Mouse (Mus musculus) hindbrain, embryonic 15.5 days (tissue): ENCODE results near the gene Scyl2. TPM values are rescaled to one million over a fixed set of nuclear protein-coding genes. Genes with fewer than 3 reads are reported as not detected.
A peak's percentile ranks its signal among the peaks of the same experiment; 100 is the strongest.

Source experiments
- ATAC-seq: fragments of 200-750 bp; cut with Nextera tagmentation; 2 replicates; pipeline ENCODE4 v1.8.0; 2017; ENCODE audit warnings: low read depth, moderate number of reproducible peaks, moderate TSS enrichment; ENCODE audit not compliant: low FRiP score
- H3K27ac ChIP-seq: fragments of 300-500 bp; sonication (generic); replicated peaks from 2 replicates; pipeline ENCODE4 v1.5.1; 2015; ENCODE audit warnings: mild to moderate bottlenecking, inconsistent platforms
- H3K27me3 ChIP-seq: fragments of 300-500 bp; sonication (generic); 2 replicates; pipeline ENCODE4 v1.6.1; 2015; ENCODE audit warnings: control low read depth, inconsistent platforms
- H3K36me3 ChIP-seq: fragments of 300-500 bp; sonication (generic); 2 replicates; pipeline ENCODE4 v1.6.1; 2015; ENCODE audit warnings: control low read depth, inconsistent platforms
- H3K4me1 ChIP-seq: fragments of 300-500 bp; sonication (generic); replicated peaks from 2 replicates; pipeline ENCODE4 v1.6.1; 2015; ENCODE audit warnings: control low read depth, inconsistent platforms
- H3K4me2 ChIP-seq: fragments of 300-500 bp; sonication (generic); 2 replicates; pipeline ENCODE4 v1.6.1; 2015; ENCODE audit warnings: moderate library complexity, mild to moderate bottlenecking, inconsistent platforms
- H3K4me3 ChIP-seq: fragments of 300-500 bp; sonication (generic); 2 replicates; pipeline ENCODE4 v1.5.1; 2015; ENCODE audit warnings: mild to moderate bottlenecking, inconsistent platforms
- H3K9ac ChIP-seq: fragments of 300-500 bp; sonication (generic); 2 replicates; pipeline ENCODE4 v1.6.1; 2015; ENCODE audit warnings: inconsistent platforms
- H3K9me3 ChIP-seq: fragments of 300-500 bp; sonication (generic); 2 replicates; pipeline ENCODE4 v1.6.1; 2016; ENCODE audit warnings: control low read depth, inconsistent platforms
- WGBS: fragments of 180-500 bp; shearing (Covaris S2); methylation state at CpG from one replicate; pipeline ENCODE4 v1.1.7; 2015; 5-methylcytosine and 5-hydroxymethylcytosine counted together
- polyA plus RNA-seq: library from polyadenylated mRNA; unstranded; fragments of >200 nt; fragmentation: Nextera tagmentation; extraction: Ambion mirVana; gene quantifications from 2 replicates; pipeline ENCODE4 v1.2.1, GENCODE M21; 2015

The Scyl2 gene
- polyA plus RNA-seq, result 7.5 and 8.5 TPM in 2 replicates

DNA sequence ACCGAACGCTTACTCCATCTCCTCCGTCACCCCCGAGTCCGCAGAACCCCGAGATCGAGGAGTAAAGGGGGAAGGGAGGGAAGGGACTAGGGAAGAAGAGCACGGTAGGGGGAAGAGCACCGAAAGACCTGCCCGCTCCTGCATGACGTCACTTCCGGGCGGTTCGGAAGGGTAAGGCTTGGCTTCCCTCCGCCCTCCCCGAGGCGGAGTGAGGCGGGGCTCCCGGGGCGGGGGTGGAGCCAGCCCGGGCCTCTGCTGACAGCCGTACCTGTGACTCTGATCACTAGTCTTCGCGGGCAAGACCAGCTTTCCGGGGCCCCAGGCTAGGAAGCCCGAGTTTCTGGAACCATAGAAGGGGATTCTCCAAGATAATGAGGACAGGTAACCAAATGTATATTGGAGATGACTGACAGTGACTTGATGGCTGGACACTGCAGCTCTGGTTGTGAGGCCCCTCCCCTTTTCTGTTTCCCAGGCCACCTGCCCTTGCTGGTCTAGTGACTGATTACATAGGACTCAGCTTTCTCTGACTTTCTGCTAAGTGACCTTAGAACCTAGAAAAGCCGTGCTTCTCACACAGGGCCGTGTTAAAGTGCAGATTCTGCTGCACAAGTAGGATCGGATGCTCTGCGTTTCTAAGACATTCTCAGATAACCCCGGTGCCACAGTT is at the start of gene Scyl2:
Gene Scyl2 (minus strand): TSS at position 147 of the 670 bp plus-strand sequence.
- ATAC-seq, result peak; percentile 99
- H3K4me2 ChIP-seq, result peak within 1 kb of the TSS; percentile 55
- H3K4me1 ChIP-seq, result peaks cover 28% of the 10 kb centered on the region
- no peaks in the 10 kb centered on the region for H3K9me3 ChIP-seq
- H3K9ac ChIP-seq, result peak within 1 kb of the TSS; percentile 97
- H3K4me3 ChIP-seq, result peak within 1 kb of the TSS; percentile 100
- WGBS, result 6% methylated on average over 31 of the region's 31 CpGs
- H3K27ac ChIP-seq, result peak within 1 kb of the TSS; percentile 84
- no peaks in the 10 kb centered on the region for H3K36me3 ChIP-seq
- H3K27me3 ChIP-seq, result no peaks in the 10 kb centered on the region

DNA sequence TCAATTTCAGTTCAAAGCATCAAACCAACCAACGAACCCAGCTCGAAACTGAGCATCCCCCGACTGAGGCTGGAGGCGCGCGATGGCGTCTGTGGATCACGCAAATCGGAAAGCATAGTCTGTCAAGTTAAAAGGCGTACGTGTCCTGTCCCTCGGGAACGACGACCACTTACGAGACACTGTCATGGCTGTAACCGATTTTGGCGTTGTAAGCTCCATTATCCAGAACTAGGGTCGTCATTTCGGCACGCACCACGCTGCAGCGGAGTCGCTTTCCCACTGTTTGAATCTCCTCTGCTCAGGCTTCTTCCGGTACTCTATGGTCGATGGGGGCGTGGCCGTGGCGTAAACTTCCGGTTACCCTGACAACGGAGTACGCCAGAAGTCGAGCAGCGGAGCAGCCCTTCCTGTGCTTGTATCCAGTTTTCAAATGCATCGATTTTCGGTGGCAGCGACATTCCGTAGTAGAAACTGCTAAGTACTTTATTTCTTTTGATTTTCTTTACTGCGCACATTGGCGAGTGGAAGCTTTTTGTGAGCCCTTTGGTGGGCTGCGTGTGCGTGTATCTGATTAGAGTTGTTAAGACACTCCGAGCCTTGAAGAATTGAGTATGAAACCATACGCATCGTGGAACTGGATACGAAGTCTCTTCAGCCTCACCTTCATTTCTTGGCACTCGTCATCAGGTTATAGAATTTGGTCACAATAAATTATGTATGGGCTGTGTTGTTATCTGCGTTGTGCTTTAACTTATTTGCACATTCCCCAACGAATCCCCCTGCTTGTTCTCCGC is 46.1 kb upstream of the Scyl2 start, which contains the start of gene Actr6:
Gene Actr6 (minus strand): TSS at position 295 of the 794 bp plus-strand sequence.
- Histone ChIP-seq H3K4me2 (peak within 1 kb of the TSS; percentile 76), H3K4me3 (peak within 1 kb of the TSS; percentile 64), H3K27me3 (no peaks in the 10 kb centered on the region; the same call in 1 of the 2 replicates), H3K4me1 (peaks cover 19% of the 10 kb centered on the region), H3K9me3 (no peaks in the 10 kb centered on the region), H3K27ac (peak within 1 kb of the TSS; percentile 83), H3K36me3 (no peaks in the 10 kb centered on the region; the same call in 1 of the 2 replicates), H3K9ac (peak within 1 kb of the TSS; percentile 55)
- ATAC-seq, result peak; percentile 99
- WGBS, result under 1% methylated on average over 49 of the region's 49 CpGs

DNA sequence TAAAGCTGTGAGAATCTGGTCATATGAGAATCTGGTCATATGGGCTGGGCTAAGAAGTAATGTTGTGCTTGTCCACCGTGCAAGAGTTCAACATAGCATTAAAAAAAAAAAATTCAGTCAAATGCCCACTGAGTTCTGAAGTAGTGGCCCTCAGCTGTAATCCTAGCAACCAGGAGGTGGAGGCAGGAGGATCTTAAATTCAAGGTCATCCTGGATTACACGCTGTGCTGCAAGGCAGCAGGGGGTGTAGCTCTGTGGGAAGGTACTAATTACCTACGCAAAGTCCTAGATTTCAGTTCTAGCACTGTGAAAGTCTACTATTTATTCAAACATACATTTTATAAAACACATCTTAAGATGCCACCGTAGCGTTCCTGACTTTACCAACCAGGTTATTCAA is 45.3 kb upstream of the Scyl2 start:
- peak overlapping the region; percentile 76 for H3K4me2 ChIP-seq
- no peaks in the 10 kb centered on the region; the same call in 1 of the 2 replicates for H3K27me3 ChIP-seq
- peak overlapping the region; percentile 64 for H3K4me3 ChIP-seq
- H3K36me3 ChIP-seq, result peaks cover under 1% of the 10 kb centered on the region; the same call in 1 of the 2 replicates
- no peak for ATAC-seq
- WGBS, result 15% methylated on average over 5 of the region's 5 CpGs
- peak overlapping the region; percentile 83 for H3K27ac ChIP-seq
- peak overlapping the region; percentile 55 for H3K9ac ChIP-seq
- peaks cover 19% of the 10 kb centered on the region for H3K4me1 ChIP-seq
- no peaks in the 10 kb centered on the region for H3K9me3 ChIP-seq

DNA sequence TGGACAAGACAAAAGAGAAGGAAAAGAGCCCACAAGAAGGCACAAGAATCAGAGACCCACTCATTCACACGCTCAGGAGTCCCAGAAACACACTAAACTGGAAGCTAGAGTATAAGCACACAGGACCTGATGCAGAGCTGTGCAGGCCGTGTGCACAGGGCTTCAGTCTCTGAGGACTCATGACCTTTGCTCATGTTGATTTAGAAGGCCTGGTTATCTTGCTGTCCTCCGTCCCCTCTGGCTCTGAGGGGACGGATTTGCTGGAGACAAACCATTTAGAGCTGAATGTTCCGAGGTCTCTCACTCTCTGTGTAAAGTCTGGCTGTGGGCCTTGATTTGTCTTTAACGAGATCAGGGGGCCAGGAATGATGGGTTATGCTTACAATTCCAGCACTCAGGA is 44.3 kb upstream of the Scyl2 start:
- no peak overlapping the region for H3K9ac ChIP-seq
- H3K4me2 ChIP-seq, result no peak overlapping the region

DNA sequence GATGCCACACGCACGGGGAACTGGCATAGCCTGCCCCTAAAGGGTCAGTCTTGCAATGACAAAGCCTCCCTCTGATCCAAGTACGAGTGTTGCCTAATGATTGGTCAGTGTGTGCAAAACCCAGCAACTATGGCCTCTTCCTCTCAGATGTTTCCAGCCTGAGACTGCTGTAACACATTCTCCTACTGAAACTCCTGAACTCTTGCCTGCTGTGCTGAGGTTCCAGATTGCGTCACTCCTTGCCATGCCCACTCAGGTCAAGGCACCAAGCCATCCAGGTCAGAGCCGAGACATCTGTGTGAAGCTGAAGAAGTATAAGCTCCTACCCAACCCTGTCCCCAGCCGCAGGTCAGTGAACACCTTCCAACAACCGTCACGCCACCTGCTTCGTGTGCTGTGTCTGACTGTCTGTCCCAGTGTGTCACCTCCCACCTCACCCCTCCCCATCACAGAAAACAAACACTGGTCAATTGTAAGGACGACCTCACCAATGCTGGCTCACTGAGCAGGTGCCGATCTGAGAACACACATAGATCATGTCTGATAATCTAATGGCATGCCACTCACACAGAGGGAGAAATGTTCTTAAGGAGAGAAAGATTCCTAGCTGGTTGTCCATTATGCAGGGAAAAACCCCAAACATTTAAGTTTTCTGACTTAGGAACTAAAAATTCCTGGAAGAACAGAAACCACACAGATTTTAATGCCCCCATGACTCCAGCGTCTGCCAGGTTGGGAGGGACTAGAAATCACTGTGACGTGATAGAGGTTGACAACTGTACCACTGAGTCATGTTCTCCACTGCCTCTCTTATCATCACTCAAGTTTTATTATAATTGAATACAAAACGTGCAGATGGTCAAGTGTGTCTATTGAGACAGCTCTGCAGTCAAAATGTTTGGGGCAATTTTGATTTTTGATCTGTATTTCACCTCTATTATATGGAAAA is 36.4 kb upstream of the Scyl2 start:
- Histone ChIP-seq H3K4me1 (no peaks in the 10 kb centered on the region), H3K27me3 (no peaks in the 10 kb centered on the region), H3K4me3 (no peak overlapping the region), H3K4me2 (no peak overlapping the region), H3K27ac (no peak overlapping the region), H3K9me3 (no peaks in the 10 kb centered on the region), H3K36me3 (peaks cover 28% of the 10 kb centered on the region), H3K9ac (no peak overlapping the region)
- 90% methylated on average over 14 of the region's 14 CpGs for WGBS
- ATAC-seq, result no peak

More for the DNA sequence above, 44.3 kb upstream of the Scyl2 start:
- Histone ChIP-seq H3K27me3 (no peaks in the 10 kb centered on the region; the same call in 1 of the 2 replicates), H3K36me3 (peaks cover 10% of the 10 kb centered on the region), H3K27ac (no peak overlapping the region), H3K4me1 (peaks cover 19% of the 10 kb centered on the region), H3K9me3 (no peaks in the 10 kb centered on the region), H3K4me3 (no peak overlapping the region)
- ATAC-seq, result no peak
- WGBS, result 91% methylated on average over 6 of the region's 6 CpGs

DNA sequence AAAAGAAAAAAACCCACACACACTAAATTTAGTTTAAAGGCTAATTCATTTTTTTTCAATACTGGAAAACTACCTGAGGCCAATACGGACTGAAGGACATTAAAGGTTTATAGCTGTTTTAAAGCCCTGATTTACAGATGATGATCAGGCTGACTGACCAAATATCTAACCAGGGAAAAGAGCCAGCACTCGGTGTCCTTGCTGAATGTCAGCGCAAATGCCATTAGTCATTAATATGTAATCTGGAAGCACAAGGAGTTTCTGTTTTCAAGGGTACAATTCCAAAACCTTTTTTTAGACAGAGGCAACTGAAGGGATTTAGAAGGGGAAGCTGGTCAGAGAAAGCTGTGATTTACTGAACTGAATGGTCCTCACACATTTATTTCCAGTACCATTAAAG is 34.7 kb upstream of the Scyl2 start:
- no peak overlapping the region for H3K9ac ChIP-seq
- H3K27me3 ChIP-seq, result no peaks in the 10 kb centered on the region
- H3K4me2 ChIP-seq, result no peak overlapping the region
- ATAC-seq, result no peak
- H3K4me1 ChIP-seq, result no peaks in the 10 kb centered on the region
- peaks cover 26% of the 10 kb centered on the region for H3K36me3 ChIP-seq
- H3K9me3 ChIP-seq, result no peaks in the 10 kb centered on the region
- WGBS, result 92% methylated on average over 3 of the region's 3 CpGs
- no peak overlapping the region for H3K27ac ChIP-seq
- no peak overlapping the region for H3K4me3 ChIP-seq

DNA sequence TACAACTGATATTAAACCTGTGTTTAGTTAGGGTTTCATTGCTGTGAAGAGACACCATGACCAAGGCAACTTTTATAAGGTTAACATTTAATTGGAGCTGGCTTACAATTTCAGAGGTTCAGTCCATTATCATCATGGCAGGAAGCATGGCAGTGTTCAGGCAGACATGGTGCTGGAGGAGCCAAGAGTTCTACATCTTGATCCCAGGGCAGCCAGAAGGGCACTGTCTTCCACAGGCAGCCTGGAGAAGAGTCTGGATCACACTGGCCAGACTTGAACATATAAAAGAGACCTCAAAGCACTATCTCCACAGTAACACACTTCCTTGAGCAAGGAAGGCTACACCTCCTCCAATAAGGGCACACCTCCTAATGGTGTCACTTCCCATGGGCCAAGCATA is 34.2 kb upstream of the Scyl2 start:
- ATAC-seq, result no peak
- H3K36me3 ChIP-seq, result peaks cover 26% of the 10 kb centered on the region
- no peak overlapping the region for H3K4me3 ChIP-seq
- H3K27ac ChIP-seq, result no peak overlapping the region
- H3K4me1 ChIP-seq, result no peaks in the 10 kb centered on the region
- no peaks in the 10 kb centered on the region for H3K27me3 ChIP-seq
- no peak overlapping the region for H3K9ac ChIP-seq
- no peaks in the 10 kb centered on the region for H3K9me3 ChIP-seq
- H3K4me2 ChIP-seq, result no peak overlapping the region

DNA sequence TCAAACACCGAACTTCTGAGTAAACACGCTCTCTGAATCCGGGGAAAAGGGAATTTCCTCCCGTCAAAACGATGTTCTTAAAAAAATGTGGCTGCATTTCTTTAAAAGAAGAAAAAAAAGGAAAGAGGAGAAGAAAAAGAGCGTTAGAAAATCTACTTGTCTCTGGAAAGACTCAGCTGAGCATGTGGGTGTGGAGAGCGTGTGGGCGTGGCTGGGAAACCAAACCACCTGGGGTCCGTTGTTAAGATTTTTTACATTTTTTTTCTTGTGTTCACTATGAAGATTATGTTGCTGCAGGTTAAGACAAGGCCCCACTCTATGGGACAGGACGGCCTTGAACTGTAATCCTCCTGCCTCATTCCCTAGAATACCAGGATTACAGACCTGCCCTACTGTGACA is 28.8 kb upstream of the Scyl2 start:
- H3K36me3 ChIP-seq, result peaks cover 49% of the 10 kb centered on the region
- 94% methylated on average over 10 of the region's 10 CpGs for WGBS
- no peak overlapping the region for H3K4me3 ChIP-seq
- H3K9me3 ChIP-seq, result no peaks in the 10 kb centered on the region
- no peak for ATAC-seq
- no peaks in the 10 kb centered on the region for H3K4me1 ChIP-seq
- no peak overlapping the region for H3K27ac ChIP-seq
- H3K27me3 ChIP-seq, result no peaks in the 10 kb centered on the region
- no peak overlapping the region for H3K9ac ChIP-seq
- H3K4me2 ChIP-seq, result no peak overlapping the region

DNA sequence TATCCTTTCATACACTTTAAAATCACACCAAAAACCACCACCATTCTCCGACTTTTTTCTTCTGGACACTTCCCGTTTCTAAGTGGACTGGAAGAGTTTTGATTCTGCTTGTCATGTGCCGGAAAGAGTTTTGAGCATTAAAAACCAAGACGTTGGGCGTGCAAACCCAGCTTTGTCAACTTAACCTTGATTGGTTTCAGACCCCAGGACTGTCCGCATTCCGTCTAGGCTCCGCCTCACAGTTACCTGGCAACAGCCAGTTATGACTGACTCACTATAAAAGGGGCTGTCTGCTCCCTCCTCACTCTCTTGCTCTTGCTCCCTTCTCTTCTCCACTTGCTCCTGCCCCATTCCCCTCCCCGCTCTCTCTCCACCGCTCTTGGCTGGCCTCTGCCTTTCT is 22.6 kb upstream of the Scyl2 start:
- Histone ChIP-seq H3K36me3 (peaks cover 26% of the 10 kb centered on the region), H3K27me3 (no peaks in the 10 kb centered on the region), H3K27ac (no peak overlapping the region), H3K4me1 (no peaks in the 10 kb centered on the region), H3K9me3 (no peaks in the 10 kb centered on the region), H3K4me3 (0 out of 2 replicates have a peak overlapping the region, but pooled peaks have one; percentile 2), H3K4me2 (peak overlapping the region; percentile 11; the same call in 1 of the 2 replicates), H3K9ac (no peak overlapping the region)
- 30% methylated on average over 10 of the region's 10 CpGs for WGBS
- ATAC-seq, result no peak

DNA sequence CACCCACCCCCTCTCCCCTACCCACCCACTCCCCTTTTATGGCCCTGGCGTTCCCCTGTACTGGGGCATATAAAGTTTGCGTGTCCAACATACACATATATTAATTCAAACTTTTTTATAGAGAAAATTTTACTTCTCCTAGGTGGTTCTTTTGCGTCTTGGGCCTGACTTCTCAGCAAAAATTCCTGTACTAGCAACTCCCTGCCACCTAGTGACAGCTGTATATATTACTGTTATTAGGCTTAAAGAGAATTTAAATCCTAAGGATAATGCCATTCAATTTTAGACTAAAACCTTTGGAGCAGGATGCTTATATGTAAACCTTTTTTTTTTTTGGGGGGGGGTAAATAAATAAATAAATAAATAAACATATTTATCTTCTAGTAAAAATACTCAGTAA is 21.3 kb upstream of the Scyl2 start:
- Histone ChIP-seq H3K4me2 (no peak overlapping the region), H3K36me3 (peaks cover 13% of the 10 kb centered on the region), H3K27me3 (no peaks in the 10 kb centered on the region), H3K9me3 (no peaks in the 10 kb centered on the region), H3K9ac (no peak overlapping the region), H3K27ac (no peak overlapping the region), H3K4me1 (no peaks in the 10 kb centered on the region), H3K4me3 (no peak overlapping the region)
- ATAC-seq, result no peak
- 80% methylated on average over 3 of the region's 3 CpGs for WGBS

DNA sequence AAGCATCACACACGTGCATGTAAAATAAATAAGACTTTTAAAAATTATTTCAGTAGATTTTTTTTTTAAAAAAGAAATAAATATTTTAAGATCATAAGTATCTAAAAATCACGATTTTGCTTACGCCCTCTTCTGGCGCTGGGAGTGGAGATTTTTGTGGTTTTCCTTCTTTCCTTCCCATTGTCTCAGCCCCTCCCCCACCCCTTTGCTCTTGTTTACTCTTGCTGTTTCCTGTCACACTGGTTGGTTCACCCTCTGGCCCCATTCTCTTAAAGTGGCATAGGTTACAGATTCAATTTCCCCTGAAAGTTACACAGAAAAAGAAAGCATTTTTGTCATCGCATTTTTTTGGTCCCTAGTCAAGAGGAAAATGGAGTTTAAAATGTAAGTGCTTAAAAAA is 17.0 kb upstream of the Scyl2 start:
- no peak overlapping the region for H3K9ac ChIP-seq
- H3K27me3 ChIP-seq, result no peaks in the 10 kb centered on the region
- no peak overlapping the region for H3K27ac ChIP-seq
- no peak overlapping the region for H3K4me3 ChIP-seq
- WGBS, result 48% methylated on average over 5 of the region's 5 CpGs
- no peak for ATAC-seq
- no peaks in the 10 kb centered on the region for H3K4me1 ChIP-seq
- no peaks in the 10 kb centered on the region for H3K9me3 ChIP-seq
- H3K4me2 ChIP-seq, result no peak overlapping the region
- H3K36me3 ChIP-seq, result no peaks in the 10 kb centered on the region
